Mouse (Mus musculus) lung, postnatal 0 days (tissue): Measurements from ENCODE around the gene Gjb5.

Experiments used
- CTCF ChIP-seq: IDR thresholded peaks from 2 replicates; pipeline ENCODE4 v1.5.1; 2016; ENCODE audit warnings: antibody characterized with exemption, mild to moderate bottlenecking
- EP300 ChIP-seq: IDR thresholded peaks from 2 replicates; pipeline ENCODE4 v1.6.1; 2016; ENCODE audit warnings: antibody characterized with exemption, mild to moderate bottlenecking, control low read depth

DNA sequence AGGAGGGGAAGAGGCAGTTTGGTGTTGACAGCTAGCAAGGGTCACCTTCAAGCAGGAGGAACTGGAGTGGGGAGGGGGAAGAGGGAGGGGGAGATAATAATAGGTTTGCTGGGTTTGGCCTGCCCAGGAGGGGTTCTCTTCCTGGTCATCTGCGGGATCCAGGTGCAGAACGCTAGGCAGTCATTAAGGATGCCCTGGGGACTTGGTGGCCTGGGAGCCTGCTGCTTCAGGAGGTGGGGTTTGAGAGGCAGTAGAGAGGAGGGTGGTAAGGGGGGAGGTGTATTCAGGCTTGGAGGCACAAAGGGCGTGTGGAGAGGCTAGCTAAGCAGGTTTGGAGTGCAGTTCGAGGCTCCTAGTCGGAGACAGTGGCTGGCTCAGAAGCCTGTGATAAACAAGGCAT is 7.5 kb upstream of the Gjb5 start:
- TF ChIP-seq CTCF = no peak
- no peak for TF ChIP-seq EP300
